Mouse (Mus musculus) hindbrain, embryonic 15.5 days (tissue): ENCODE data around the gene Syne1. TPM values are rescaled to one million over a fixed set of nuclear protein-coding genes. Genes with fewer than 3 reads are reported as not detected.

Experiments
- ATAC-seq: fragments of 200-750 bp; cut with Nextera tagmentation; 2 replicates; pipeline ENCODE4 v1.8.0; 2017; ENCODE audit warnings: low read depth, moderate number of reproducible peaks, moderate TSS enrichment; ENCODE audit not compliant: low FRiP score
- H3K27ac ChIP-seq: fragments of 300-500 bp; sonication (generic); replicated peaks from 2 replicates; pipeline ENCODE4 v1.5.1; 2015; ENCODE audit warnings: mild to moderate bottlenecking, inconsistent platforms
- H3K27me3 ChIP-seq: fragments of 300-500 bp; sonication (generic); 2 replicates; pipeline ENCODE4 v1.6.1; 2015; ENCODE audit warnings: control low read depth, inconsistent platforms
- H3K36me3 ChIP-seq: fragments of 300-500 bp; sonication (generic); 2 replicates; pipeline ENCODE4 v1.6.1; 2015; ENCODE audit warnings: control low read depth, inconsistent platforms
- H3K4me1 ChIP-seq: fragments of 300-500 bp; sonication (generic); replicated peaks from 2 replicates; pipeline ENCODE4 v1.6.1; 2015; ENCODE audit warnings: control low read depth, inconsistent platforms
- H3K4me2 ChIP-seq: fragments of 300-500 bp; sonication (generic); 2 replicates; pipeline ENCODE4 v1.6.1; 2015; ENCODE audit warnings: moderate library complexity, mild to moderate bottlenecking, inconsistent platforms
- H3K4me3 ChIP-seq: fragments of 300-500 bp; sonication (generic); 2 replicates; pipeline ENCODE4 v1.5.1; 2015; ENCODE audit warnings: mild to moderate bottlenecking, inconsistent platforms
- H3K9ac ChIP-seq: fragments of 300-500 bp; sonication (generic); 2 replicates; pipeline ENCODE4 v1.6.1; 2015; ENCODE audit warnings: inconsistent platforms
- H3K9me3 ChIP-seq: fragments of 300-500 bp; sonication (generic); 2 replicates; pipeline ENCODE4 v1.6.1; 2016; ENCODE audit warnings: control low read depth, inconsistent platforms
- WGBS: fragments of 180-500 bp; shearing (Covaris S2); methylation state at CpG from one replicate; pipeline ENCODE4 v1.1.7; 2015; 5-methylcytosine and 5-hydroxymethylcytosine counted together
- polyA plus RNA-seq: library from polyadenylated mRNA; unstranded; fragments of >200 nt; fragmentation: Nextera tagmentation; extraction: Ambion mirVana; gene quantifications from 2 replicates; pipeline ENCODE4 v1.2.1, GENCODE M21; 2015

Syne1 gene
- polyA plus RNA-seq: 15.2 and 18.5 TPM in 2 replicates

DNA sequence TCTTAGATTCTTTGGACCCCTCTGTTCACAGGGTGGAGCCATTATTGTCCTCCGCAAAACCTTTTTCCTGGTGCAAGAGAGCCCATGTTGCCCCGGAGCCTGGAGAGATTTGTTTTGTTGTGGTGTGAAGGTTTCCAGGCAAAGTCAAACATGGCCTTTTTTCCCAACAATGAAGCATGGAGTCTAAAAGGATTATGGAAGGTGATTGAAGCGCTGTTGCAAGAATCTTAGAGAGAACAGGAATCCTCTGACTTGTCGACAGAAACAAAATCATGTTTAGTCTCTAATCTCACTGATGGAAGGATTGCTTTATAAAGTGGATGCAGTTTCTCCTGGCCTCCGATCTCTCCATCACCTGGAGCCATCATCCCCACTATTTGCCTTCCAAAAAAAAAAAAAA is at the start of gene Syne1:
Gene Syne1 (minus strand): TSS at position 101 of the 400 bp plus-strand sequence.
- no peaks in the 10 kb centered on the region for H3K9me3 ChIP-seq
- 64% methylated on average over 5 of the region's 5 CpGs for WGBS
- peak within 1 kb of the TSS; percentile 90 for H3K27ac ChIP-seq
- no peaks in the 10 kb centered on the region for H3K36me3 ChIP-seq
- peak within 1 kb of the TSS; percentile 84 for H3K4me2 ChIP-seq
- no peak for ATAC-seq
- H3K9ac ChIP-seq: peak within 1 kb of the TSS; percentile 87
- peaks cover 18% of the 10 kb centered on the region for H3K4me1 ChIP-seq
- H3K4me3 ChIP-seq: peak within 1 kb of the TSS; percentile 65
- no peaks in the 10 kb centered on the region for H3K27me3 ChIP-seq

DNA sequence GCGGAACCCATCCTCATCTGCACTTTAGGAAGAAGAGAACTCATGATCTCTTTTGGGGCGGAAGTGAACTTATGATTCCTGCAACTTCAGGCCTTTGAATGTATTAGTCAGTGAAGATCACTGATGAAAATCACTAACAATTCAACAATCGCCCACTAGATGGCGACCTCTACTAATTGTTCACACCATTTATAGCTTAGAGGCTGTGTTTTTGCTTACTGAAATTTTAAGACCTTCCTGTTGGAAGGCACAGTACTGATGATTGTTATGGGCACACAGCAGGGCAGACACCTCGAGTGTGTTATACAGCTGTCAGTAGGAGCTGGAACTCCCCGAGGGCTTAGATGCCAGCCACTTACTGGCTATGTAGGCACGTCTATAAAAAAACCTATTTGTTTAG is 48.8 kb upstream of the Syne1 start:
- no peak overlapping the region for H3K4me2 ChIP-seq
- WGBS: 19% methylated on average over 7 of the region's 7 CpGs
- peak; percentile 84 for ATAC-seq
- no peaks in the 10 kb centered on the region for H3K36me3 ChIP-seq
- no peak overlapping the region for H3K27ac ChIP-seq
- no peak overlapping the region for H3K9ac ChIP-seq
- no peaks in the 10 kb centered on the region for H3K4me1 ChIP-seq
- no peaks in the 10 kb centered on the region for H3K27me3 ChIP-seq
- H3K4me3 ChIP-seq: no peak overlapping the region
- H3K9me3 ChIP-seq: no peaks in the 10 kb centered on the region

DNA sequence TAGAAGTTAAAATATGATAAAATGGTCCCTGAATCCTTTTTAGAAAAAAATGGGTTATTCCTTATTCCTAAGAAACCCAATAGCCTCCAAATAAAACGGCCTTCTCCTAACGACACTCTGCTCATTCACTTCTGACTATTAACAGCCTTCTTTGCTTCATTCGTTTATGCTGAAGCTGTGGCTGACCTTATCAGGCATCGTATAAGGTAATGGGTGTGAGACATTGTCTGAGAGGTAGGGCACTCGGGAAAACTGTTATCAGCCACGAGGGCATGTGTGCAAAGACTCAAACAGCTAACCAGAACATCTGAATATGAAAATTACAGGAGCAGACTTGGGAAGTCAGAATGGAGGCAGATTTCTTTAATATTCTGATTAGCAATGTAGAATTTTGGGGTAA is 45.3 kb upstream of the Syne1 start:
- H3K4me2 ChIP-seq: no peak overlapping the region
- no peak overlapping the region for H3K9ac ChIP-seq
- no peaks in the 10 kb centered on the region for H3K4me1 ChIP-seq
- 80% methylated on average over 6 of the region's 6 CpGs for WGBS
- no peaks in the 10 kb centered on the region for H3K9me3 ChIP-seq
- no peaks in the 10 kb centered on the region for H3K27me3 ChIP-seq
- ATAC-seq: no peak
- H3K36me3 ChIP-seq: no peaks in the 10 kb centered on the region
- no peak overlapping the region for H3K4me3 ChIP-seq
- no peak overlapping the region for H3K27ac ChIP-seq

DNA sequence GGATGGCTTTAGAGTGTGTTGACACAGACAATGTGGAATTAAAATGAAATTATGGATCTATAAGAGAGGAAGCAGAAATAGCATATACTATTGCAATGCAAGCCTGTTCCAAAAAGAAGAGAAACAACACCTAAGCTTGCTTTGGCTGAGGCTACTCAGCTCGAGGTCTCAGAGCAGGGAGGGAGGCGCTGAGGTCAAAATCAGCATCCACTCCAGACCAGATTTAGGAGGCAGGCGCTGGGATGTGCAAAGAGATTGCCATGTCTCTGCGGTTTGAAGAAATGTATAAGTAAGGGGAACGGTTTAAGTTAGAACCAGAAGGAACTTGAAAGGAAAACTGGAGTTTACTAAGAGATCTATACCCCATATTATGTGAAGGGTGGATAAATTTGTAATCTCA is 43.2 kb upstream of the Syne1 start:
- no peaks in the 10 kb centered on the region for H3K9me3 ChIP-seq
- no peak overlapping the region for H3K27ac ChIP-seq
- H3K27me3 ChIP-seq: no peaks in the 10 kb centered on the region
- no peak for ATAC-seq
- no peak overlapping the region for H3K9ac ChIP-seq
- no peak overlapping the region for H3K4me3 ChIP-seq
- no peaks in the 10 kb centered on the region for H3K4me1 ChIP-seq
- H3K36me3 ChIP-seq: no peaks in the 10 kb centered on the region
- no peak overlapping the region for H3K4me2 ChIP-seq
- 74% methylated on average over 5 of the region's 5 CpGs for WGBS

DNA sequence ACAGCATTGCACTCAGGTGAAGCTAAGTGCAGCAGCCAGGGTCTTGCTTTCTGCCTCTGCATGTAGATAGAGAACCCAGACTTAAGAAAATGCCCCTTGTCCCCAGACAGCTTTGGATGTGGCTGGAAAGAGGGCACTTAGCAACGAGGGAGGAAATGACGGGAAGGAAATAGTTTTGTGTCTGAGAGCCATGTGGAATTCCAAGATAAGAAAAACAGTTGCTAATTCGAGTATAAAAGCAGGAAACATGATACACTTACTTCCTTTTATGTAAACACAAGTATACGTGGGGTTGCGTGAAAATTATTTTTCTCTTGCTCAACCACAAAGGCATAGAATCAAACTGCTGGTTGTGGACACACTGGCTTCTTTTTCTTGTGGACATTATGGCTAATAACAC is 42.2 kb upstream of the Syne1 start, which contains the start of gene Myct1:
Gene Myct1 (plus strand): TSS at position 312 of the 400 bp plus-strand sequence.
- Histone ChIP-seq H3K27ac (no peak within 1 kb of the TSS), H3K9me3 (no peaks in the 10 kb centered on the region), H3K9ac (no peak within 1 kb of the TSS)

DNA sequence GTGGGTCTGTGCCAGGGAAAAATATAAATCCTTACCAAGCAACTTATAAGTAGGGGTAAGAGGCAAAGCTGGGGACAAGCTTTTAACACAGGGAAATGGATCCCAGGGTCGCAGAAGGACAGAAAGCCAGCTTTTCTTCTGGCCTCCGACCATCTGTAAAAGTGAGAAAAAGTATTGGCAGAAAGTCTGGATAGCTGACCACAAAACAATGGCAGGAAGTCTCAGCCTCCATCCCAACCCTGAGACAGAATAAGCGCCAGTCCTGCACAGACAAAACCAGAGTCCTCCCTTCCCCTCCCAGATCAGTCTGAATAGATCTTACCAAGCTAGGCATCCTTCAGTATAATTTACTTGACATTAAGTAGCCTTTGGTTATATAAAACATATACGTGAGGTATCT is 40.7 kb upstream of the Syne1 start:
- Histone ChIP-seq H3K27ac (no peak overlapping the region), H3K36me3 (no peaks in the 10 kb centered on the region), H3K9me3 (no peaks in the 10 kb centered on the region), H3K27me3 (no peaks in the 10 kb centered on the region), H3K4me2 (no peak overlapping the region), H3K4me3 (no peak overlapping the region), H3K9ac (no peak overlapping the region), H3K4me1 (no peaks in the 10 kb centered on the region)
- ATAC-seq: no peak
- WGBS: 82% methylated on average over 4 of the region's 4 CpGs

More for the DNA sequence above, 42.2 kb upstream of the Syne1 start, which contains the start of gene Myct1:
- Histone ChIP-seq H3K4me3 (no peak within 1 kb of the TSS), H3K36me3 (no peaks in the 10 kb centered on the region), H3K4me2 (no peak within 1 kb of the TSS), H3K4me1 (no peaks in the 10 kb centered on the region), H3K27me3 (no peaks in the 10 kb centered on the region)
- ATAC-seq: no peak
- 71% methylated on average over 5 of the region's 5 CpGs for WGBS

DNA sequence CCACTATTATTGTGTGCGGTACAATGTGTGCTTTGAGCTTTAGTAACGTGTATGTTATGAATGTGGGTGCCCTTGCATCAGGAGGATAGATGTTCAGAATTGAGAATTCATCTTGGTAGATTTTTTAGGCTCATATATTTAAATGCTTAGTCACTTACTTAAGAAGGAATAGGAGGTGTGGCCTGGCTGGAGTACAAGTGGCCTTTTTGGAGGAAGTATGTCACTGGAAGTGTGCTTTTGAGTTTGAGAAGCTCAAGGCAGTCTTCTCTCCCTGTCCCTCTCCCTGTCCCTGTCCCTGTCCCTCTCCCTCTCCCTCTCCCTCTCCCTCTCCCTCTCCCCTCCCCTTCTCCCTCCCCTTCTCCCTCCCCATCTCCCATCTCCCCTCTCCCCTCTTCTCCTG is 39.8 kb upstream of the Syne1 start:
- WGBS: 84% methylated on average over 2 of the region's 2 CpGs
- no peak for ATAC-seq

DNA sequence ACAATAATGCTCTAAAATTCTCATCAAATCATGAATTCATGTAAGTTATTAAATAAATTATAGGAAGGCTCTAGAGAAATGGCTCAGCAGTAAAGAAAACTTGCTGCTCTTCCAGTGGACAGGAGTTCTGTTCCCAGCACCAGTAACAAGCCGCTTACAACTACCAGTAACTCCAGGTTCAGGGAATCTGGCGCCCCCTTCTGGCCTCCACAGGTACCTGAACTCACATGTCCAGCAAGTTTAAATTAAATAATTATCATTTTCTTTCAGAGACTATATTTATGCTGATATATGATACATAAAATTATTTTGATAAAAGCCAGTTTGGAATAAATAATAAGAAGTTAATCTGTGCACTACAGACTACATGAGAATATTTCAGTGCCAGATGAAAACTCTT is 22.0 kb upstream of the Syne1 start:
- 51% methylated on average over 2 of the region's 2 CpGs for WGBS
- Histone ChIP-seq H3K27ac (no peak overlapping the region), H3K4me3 (no peak overlapping the region), H3K27me3 (no peaks in the 10 kb centered on the region), H3K4me2 (no peak overlapping the region), H3K9me3 (no peaks in the 10 kb centered on the region), H3K36me3 (no peaks in the 10 kb centered on the region), H3K9ac (no peak overlapping the region), H3K4me1 (no peaks in the 10 kb centered on the region)
- no peak for ATAC-seq

More for the DNA sequence above, 39.8 kb upstream of the Syne1 start:
- H3K27me3 ChIP-seq: no peaks in the 10 kb centered on the region
- H3K36me3 ChIP-seq: no peaks in the 10 kb centered on the region
- no peaks in the 10 kb centered on the region for H3K9me3 ChIP-seq
- no peaks in the 10 kb centered on the region for H3K4me1 ChIP-seq
- H3K9ac ChIP-seq: no peak overlapping the region
- no peak overlapping the region for H3K4me2 ChIP-seq
- no peak overlapping the region for H3K4me3 ChIP-seq
- no peak overlapping the region for H3K27ac ChIP-seq

DNA sequence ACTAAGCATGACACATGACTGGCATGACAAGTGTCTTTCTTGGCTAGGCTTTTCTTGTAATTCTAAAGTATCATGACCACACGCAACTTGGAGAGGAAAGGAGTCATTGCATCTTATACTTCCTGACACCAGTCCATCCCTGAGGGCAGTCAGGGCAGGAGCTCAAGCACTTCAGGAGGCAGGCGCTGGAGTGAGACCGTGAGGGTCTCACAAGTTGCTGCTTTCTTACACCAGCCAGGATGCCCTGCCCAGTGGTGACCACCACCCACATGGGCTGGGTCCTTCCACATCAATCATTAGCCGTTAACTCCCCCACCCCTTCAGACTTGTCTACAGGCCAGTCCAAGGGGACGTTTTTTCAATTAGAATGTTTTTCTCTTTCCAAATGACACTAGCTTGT is 20.1 kb upstream of the Syne1 start:
- Histone ChIP-seq H3K27ac (no peak overlapping the region), H3K36me3 (no peaks in the 10 kb centered on the region), H3K9ac (no peak overlapping the region), H3K4me1 (no peaks in the 10 kb centered on the region), H3K27me3 (no peaks in the 10 kb centered on the region), H3K4me2 (no peak overlapping the region), H3K9me3 (no peaks in the 10 kb centered on the region), H3K4me3 (no peak overlapping the region)
- 81% methylated on average over 5 of the region's 5 CpGs for WGBS
- no peak for ATAC-seq

DNA sequence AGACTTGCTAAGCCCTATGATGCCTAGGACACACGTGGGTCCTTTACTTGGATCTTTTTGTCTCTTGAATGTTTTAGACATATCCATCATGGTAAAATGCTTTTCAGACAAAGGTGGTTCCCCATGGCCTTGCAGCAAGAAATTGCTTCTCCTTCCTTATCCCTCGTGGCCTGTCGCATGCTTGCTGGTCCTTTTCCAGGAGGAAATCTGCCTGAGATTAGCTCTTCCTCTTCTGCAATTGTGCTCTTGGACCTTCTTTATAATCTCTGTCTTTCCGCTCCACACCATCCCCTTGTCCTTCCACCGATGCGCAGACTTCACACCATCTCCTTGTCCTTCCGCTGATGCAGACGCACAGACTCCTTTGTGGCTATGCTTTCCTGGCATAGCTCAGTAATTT is 18.8 kb upstream of the Syne1 start:
- no peak overlapping the region for H3K27ac ChIP-seq
- no peak overlapping the region for H3K4me3 ChIP-seq
- no peaks in the 10 kb centered on the region for H3K36me3 ChIP-seq
- no peaks in the 10 kb centered on the region for H3K9me3 ChIP-seq
- no peak overlapping the region for H3K4me2 ChIP-seq
- no peaks in the 10 kb centered on the region for H3K4me1 ChIP-seq
- no peak overlapping the region for H3K9ac ChIP-seq
- ATAC-seq: no peak
- H3K27me3 ChIP-seq: no peaks in the 10 kb centered on the region
- 91% methylated on average over 8 of the region's 8 CpGs for WGBS

DNA sequence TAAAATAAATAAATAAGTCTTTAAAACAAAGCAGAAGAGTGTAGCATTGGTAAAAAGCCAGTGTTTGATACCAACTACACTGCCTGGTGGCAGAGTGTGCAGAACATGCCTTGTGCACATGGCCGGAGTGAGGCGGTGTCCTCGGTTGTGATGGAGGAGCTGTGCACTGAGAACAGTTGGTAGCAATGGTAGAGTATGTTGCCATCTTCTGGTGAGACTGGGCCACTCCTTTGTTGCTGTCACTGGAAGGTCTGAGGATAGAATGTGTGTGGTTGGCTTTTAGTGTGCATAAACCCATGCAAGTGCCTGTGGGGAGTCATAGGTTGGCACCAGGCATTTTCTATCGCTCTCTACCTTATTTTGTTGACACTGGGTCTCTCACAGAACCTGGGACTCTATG is 17.7 kb upstream of the Syne1 start:
- Histone ChIP-seq H3K4me1 (no peaks in the 10 kb centered on the region), H3K27me3 (no peaks in the 10 kb centered on the region), H3K4me2 (no peak overlapping the region), H3K9me3 (no peaks in the 10 kb centered on the region), H3K9ac (no peak overlapping the region), H3K36me3 (no peaks in the 10 kb centered on the region), H3K4me3 (no peak overlapping the region), H3K27ac (no peak overlapping the region)
- WGBS: 90% methylated on average over 4 of the region's 4 CpGs
- no peak for ATAC-seq

DNA sequence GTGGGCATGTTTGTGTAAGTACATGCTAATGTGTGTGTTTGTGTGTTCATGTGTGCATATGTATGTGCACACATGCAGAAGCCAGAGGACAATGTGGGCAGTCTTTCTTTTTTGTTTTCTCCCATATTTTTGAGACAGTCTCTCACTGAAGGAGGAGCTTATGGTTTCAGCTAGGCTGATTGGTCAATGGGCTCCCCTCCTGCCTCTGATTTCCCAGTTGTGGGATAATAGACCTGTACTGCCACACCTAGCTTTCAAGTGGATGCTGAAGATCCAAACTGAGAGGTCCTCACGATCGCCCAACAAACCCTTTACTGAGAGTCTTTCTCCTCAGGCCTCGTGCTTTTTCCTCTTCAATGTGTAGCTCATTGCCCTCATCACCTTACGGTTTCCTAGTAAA is 10.4 kb upstream of the Syne1 start:
- H3K9me3 ChIP-seq: no peaks in the 10 kb centered on the region
- no peaks in the 10 kb centered on the region for H3K4me1 ChIP-seq
- no peak overlapping the region for H3K4me3 ChIP-seq
- H3K4me2 ChIP-seq: no peak overlapping the region
- H3K9ac ChIP-seq: no peak overlapping the region
- H3K27me3 ChIP-seq: no peaks in the 10 kb centered on the region
- ATAC-seq: no peak
- no peak overlapping the region for H3K27ac ChIP-seq
- 92% methylated on average over 4 of the region's 4 CpGs for WGBS
- H3K36me3 ChIP-seq: no peaks in the 10 kb centered on the region

DNA sequence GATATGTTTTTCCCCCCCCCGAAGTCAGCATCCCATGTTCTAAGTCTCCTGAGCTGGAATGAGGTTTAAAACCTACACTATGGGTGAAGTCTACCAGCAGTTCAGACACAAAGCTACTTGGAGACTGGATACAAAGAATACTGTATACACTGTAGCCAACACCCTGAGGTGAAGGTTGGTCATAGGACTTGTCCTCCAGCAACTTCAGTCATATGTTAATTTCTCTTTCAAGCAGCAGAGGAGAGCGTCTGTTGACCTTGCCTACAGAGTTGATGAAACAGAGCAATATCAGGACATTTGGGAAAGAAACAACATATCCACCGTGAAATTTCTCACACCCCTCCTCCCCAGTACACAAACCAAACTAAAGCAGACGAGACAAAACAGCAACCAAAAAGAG is 9.2 kb upstream of the Syne1 start:
- Histone ChIP-seq H3K36me3 (no peaks in the 10 kb centered on the region), H3K4me2 (no peak overlapping the region), H3K27ac (no peak overlapping the region), H3K4me3 (no peak overlapping the region), H3K9me3 (no peaks in the 10 kb centered on the region), H3K27me3 (no peaks in the 10 kb centered on the region), H3K9ac (no peak overlapping the region), H3K4me1 (no peaks in the 10 kb centered on the region)
- no peak for ATAC-seq
- WGBS: 74% methylated on average over 4 of the region's 4 CpGs
